Mouse (Mus musculus): ENCODE data around the gene Bag1. TPM values are rescaled to one million over a fixed set of nuclear protein-coding genes. Genes with fewer than 3 reads are reported as not detected.

The Bag1 gene
- polyA plus RNA-seq, 1 experiment from 2014 or later: 128 TPM

- H3K27me3 ChIP-seq (ENCODE audit: insufficient read depth, low read length): no peaks in the 10 kb centered on the region
- ATAC-seq (peak; percentile 12; the same call in 1 of the 2 replicates), DNase-seq (peak; percentile 51)
- no peak for TF ChIP-seq CTCF (IDR thresholded peaks at IDR 0.05; ENCODE audit: low read depth)
- TF ChIP-seq EP300 (IDR thresholded peaks at IDR 0.05; ENCODE audit: low read depth): no peak
- peaks cover 14% of the 10 kb centered on the region for H3K36me3 ChIP-seq (replicated peaks; ENCODE audit: insufficient read depth, low read length)
- peaks cover 22% of the 10 kb centered on the region; the same call in 1 of the 2 replicates for H3K4me1 ChIP-seq (ENCODE audit: insufficient read depth)
- peak overlapping the region; percentile 91 for H3K4me2 ChIP-seq (ENCODE audit: low read depth, low read length)
- peak overlapping the region; percentile 98 for H3K4me3 ChIP-seq (ENCODE audit: low read depth, low read length)
- no peaks in the 10 kb centered on the region for H3K9me3 ChIP-seq (ENCODE audit: low read length)
- 8% methylated on average over 12 of the region's 13 CpGs for WGBS (ENCODE audit: insufficient replicate concordance)
- H3K27ac ChIP-seq (ENCODE audit: low read depth): peak overlapping the region; percentile 98
- peak overlapping the region; percentile 88 for H3K9ac ChIP-seq (replicated peaks)
Observed at GRCm38 (mm10) chr4:40969781-40970591, 21.9 kb upstream of the Bag1 start.

- H3K4me2 ChIP-seq (ENCODE audit: low read depth, low read length): no peak overlapping the region
- WGBS (ENCODE audit: insufficient replicate concordance): 61% methylated on average over 4 of the region's 4 CpGs
- 0 out of 2 replicates have a peak overlapping the region, but pooled peaks have one; percentile 3 for H3K27ac ChIP-seq (ENCODE audit: low read depth)
Observed at GRCm38 (mm10) chr4:40969161-40969560, 21.1 kb upstream of the Bag1 start.

GRCm38 (mm10) chr4:40963536-40963935 is 15.4 kb upstream of the Bag1 start:
- Histone ChIP-seq H3K36me3 (replicated peaks; ENCODE audit: insufficient read depth, low read length) (peaks cover 64% of the 10 kb centered on the region), H3K4me1 (ENCODE audit: insufficient read depth) (no peaks in the 10 kb centered on the region), H3K4me3 (ENCODE audit: low read depth, low read length) (no peak overlapping the region), H3K9me3 (ENCODE audit: low read length) (no peaks in the 10 kb centered on the region), H3K4me2 (ENCODE audit: low read depth, low read length) (no peak overlapping the region), H3K27ac (ENCODE audit: low read depth) (no peak overlapping the region), H3K9ac (replicated peaks) (no peak overlapping the region), H3K27me3 (ENCODE audit: insufficient read depth, low read length) (no peaks in the 10 kb centered on the region)
- WGBS (ENCODE audit: insufficient replicate concordance): 86% methylated on average over 3 of the region's 3 CpGs
- DNase-seq: no peak
- ATAC-seq: no peak
- TF ChIP-seq CTCF (IDR thresholded peaks at IDR 0.05; ENCODE audit: low read depth) (no peak), EP300 (IDR thresholded peaks at IDR 0.05; ENCODE audit: low read depth) (no peak)

More at GRCm38 (mm10) chr4:40969161-40969560, 21.1 kb upstream of the Bag1 start:
- Histone ChIP-seq H3K4me1 (ENCODE audit: insufficient read depth) (peaks cover 22% of the 10 kb centered on the region; the same call in 1 of the 2 replicates), H3K9me3 (ENCODE audit: low read length) (no peaks in the 10 kb centered on the region), H3K9ac (replicated peaks) (no peak overlapping the region), H3K27me3 (ENCODE audit: insufficient read depth, low read length) (no peaks in the 10 kb centered on the region), H3K36me3 (replicated peaks; ENCODE audit: insufficient read depth, low read length) (peaks cover 21% of the 10 kb centered on the region), H3K4me3 (ENCODE audit: low read depth, low read length) (no peak overlapping the region)
- no peak for TF ChIP-seq EP300 (IDR thresholded peaks at IDR 0.05; ENCODE audit: low read depth)
- no peak for TF ChIP-seq CTCF (IDR thresholded peaks at IDR 0.05; ENCODE audit: low read depth)
- DNase-seq: no peak
- no peak for ATAC-seq

- no peaks in the 10 kb centered on the region for H3K27me3 ChIP-seq (ENCODE audit: insufficient read depth, low read length)
Observed at GRCm38 (mm10) chr4:40955942-40956341, 7.8 kb upstream of the Bag1 start.

GRCm38 (mm10) chr4:40953521-40953920 is 5.4 kb upstream of the Bag1 start:
- DNase-seq: peak; percentile 54
- peak; percentile 47; the same call in 1 of the 2 replicates for ATAC-seq
- Histone ChIP-seq H3K27me3 (ENCODE audit: insufficient read depth, low read length) (no peaks in the 10 kb centered on the region), H3K4me2 (ENCODE audit: low read depth, low read length) (no peak overlapping the region), H3K36me3 (replicated peaks; ENCODE audit: insufficient read depth, low read length) (peaks cover 47% of the 10 kb centered on the region), H3K4me3 (ENCODE audit: low read depth, low read length) (no peak overlapping the region), H3K4me1 (ENCODE audit: insufficient read depth) (peaks cover 10% of the 10 kb centered on the region), H3K27ac (ENCODE audit: low read depth) (no peak overlapping the region), H3K9ac (replicated peaks) (no peak overlapping the region), H3K9me3 (ENCODE audit: low read length) (no peaks in the 10 kb centered on the region)
- TF ChIP-seq CTCF (IDR thresholded peaks at IDR 0.05; ENCODE audit: low read depth): peak; percentile 76
- no peak for TF ChIP-seq EP300 (IDR thresholded peaks at IDR 0.05; ENCODE audit: low read depth)
- WGBS (ENCODE audit: insufficient replicate concordance): 68% methylated on average over 1 of the region's 1 CpGs

More at GRCm38 (mm10) chr4:40955942-40956341, 7.8 kb upstream of the Bag1 start:
- peaks cover 61% of the 10 kb centered on the region for H3K36me3 ChIP-seq (replicated peaks; ENCODE audit: insufficient read depth, low read length)
- no peak overlapping the region for H3K27ac ChIP-seq (ENCODE audit: low read depth)
- no peak overlapping the region for H3K9ac ChIP-seq (replicated peaks)
- H3K9me3 ChIP-seq (ENCODE audit: low read length): no peaks in the 10 kb centered on the region
- H3K4me2 ChIP-seq (ENCODE audit: low read depth, low read length): no peak overlapping the region
- H3K4me1 ChIP-seq (ENCODE audit: insufficient read depth): no peaks in the 10 kb centered on the region
- TF ChIP-seq CTCF (IDR thresholded peaks at IDR 0.05; ENCODE audit: low read depth) (no peak), EP300 (IDR thresholded peaks at IDR 0.05; ENCODE audit: low read depth) (no peak)
- 48% methylated on average over 6 of the region's 6 CpGs for WGBS (ENCODE audit: insufficient replicate concordance)
- DNase-seq: no peak
- no peak overlapping the region for H3K4me3 ChIP-seq (ENCODE audit: low read depth, low read length)
- no peak for ATAC-seq

- DNase-seq (no peak), ATAC-seq (peak; percentile 46)
- Histone ChIP-seq H3K4me2 (ENCODE audit: low read depth, low read length) (peak overlapping the region; percentile 89), H3K27me3 (ENCODE audit: insufficient read depth, low read length) (no peaks in the 10 kb centered on the region), H3K4me3 (ENCODE audit: low read depth, low read length) (peak overlapping the region; percentile 97), H3K4me1 (ENCODE audit: insufficient read depth) (peaks cover 24% of the 10 kb centered on the region), H3K9me3 (ENCODE audit: low read length) (no peaks in the 10 kb centered on the region), H3K27ac (ENCODE audit: low read depth) (peak overlapping the region; percentile 99), H3K36me3 (replicated peaks; ENCODE audit: insufficient read depth, low read length) (peaks cover 42% of the 10 kb centered on the region), H3K9ac (replicated peaks) (peak overlapping the region; percentile 99)
- WGBS (ENCODE audit: insufficient replicate concordance): under 1% methylated on average over 36 of the region's 40 CpGs
- TF ChIP-seq EP300 (IDR thresholded peaks at IDR 0.05; ENCODE audit: low read depth) (no peak), CTCF (IDR thresholded peaks at IDR 0.05; ENCODE audit: low read depth) (peak; percentile 16; the same call in 1 of the 2 replicates)
Observed at GRCm38 (mm10) chr4:40947565-40948159, 432 bp downstream of the Bag1 start.

Measured in liver, postnatal 0 days (tissue).